Mouse (Mus musculus): ENCODE data around the gene Adtrp.

Adtrp gene

GRCm38 (mm10) chr13:41847516-41848126, at the start of gene Adtrp:
Gene Adtrp, minus strand, starts transcription at chr13:41847684.
- DNase-seq = no peak

- DNase-seq = no peak
Measured at GRCm38 (mm10) chr13:41892016-41892415, 44.5 kb upstream of the Adtrp start.

GRCm38 (mm10) chr13:41890618-41891017, 43.1 kb upstream of the Adtrp start:
- no peak for DNase-seq

- no peak for DNase-seq
Measured at GRCm38 (mm10) chr13:41890111-41890600, 42.7 kb upstream of the Adtrp start.

- no peak for DNase-seq
Measured at GRCm38 (mm10) chr13:41888644-41889043, 41.2 kb upstream of the Adtrp start.

GRCm38 (mm10) chr13:41886120-41886519, 38.6 kb upstream of the Adtrp start:
- DNase-seq = no peak

GRCm38 (mm10) chr13:41883665-41884291, 36.3 kb upstream of the Adtrp start:
- DNase-seq = no peak

GRCm38 (mm10) chr13:41881201-41881600, 33.7 kb upstream of the Adtrp start:
- DNase-seq = no peak

- no peak for DNase-seq
Measured at GRCm38 (mm10) chr13:41880525-41880924, 33.0 kb upstream of the Adtrp start.

- no peak for DNase-seq
Measured at GRCm38 (mm10) chr13:41872686-41873085, 25.2 kb upstream of the Adtrp start.

GRCm38 (mm10) chr13:41872161-41872562, 24.7 kb upstream of the Adtrp start:
- no peak for DNase-seq

- DNase-seq = no peak
Measured at GRCm38 (mm10) chr13:41867533-41867932, 20.0 kb upstream of the Adtrp start.

GRCm38 (mm10) chr13:41865575-41865974, 18.1 kb upstream of the Adtrp start:
- no peak for DNase-seq

- DNase-seq = no peak
Measured at GRCm38 (mm10) chr13:41865071-41865470, 17.6 kb upstream of the Adtrp start.

- no peak for DNase-seq
Measured at GRCm38 (mm10) chr13:41860603-41861405, 13.3 kb upstream of the Adtrp start.

- no peak for DNase-seq
Measured at GRCm38 (mm10) chr13:41855206-41856185, 8.0 kb upstream of the Adtrp start.

- no peak for DNase-seq
Measured at GRCm38 (mm10) chr13:41850727-41851378, 3.4 kb upstream of the Adtrp start.

GRCm38 (mm10) chr13:41846516-41846915, 968 bp downstream of the Adtrp start:
- DNase-seq = no peak

GRCm38 (mm10) chr13:41845013-41845412, 2.5 kb downstream of the Adtrp start:
- no peak for DNase-seq

- no peak for DNase-seq
Measured at GRCm38 (mm10) chr13:41844071-41844470, 3.4 kb downstream of the Adtrp start.

GRCm38 (mm10) chr13:41833614-41834139, 13.8 kb downstream of the Adtrp start:
- DNase-seq = no peak

GRCm38 (mm10) chr13:41828296-41828754, 19.2 kb downstream of the Adtrp start:
- no peak for DNase-seq
